ENCODE assay signal across 16 mouse cellular contexts in the genomic region with DNA sequence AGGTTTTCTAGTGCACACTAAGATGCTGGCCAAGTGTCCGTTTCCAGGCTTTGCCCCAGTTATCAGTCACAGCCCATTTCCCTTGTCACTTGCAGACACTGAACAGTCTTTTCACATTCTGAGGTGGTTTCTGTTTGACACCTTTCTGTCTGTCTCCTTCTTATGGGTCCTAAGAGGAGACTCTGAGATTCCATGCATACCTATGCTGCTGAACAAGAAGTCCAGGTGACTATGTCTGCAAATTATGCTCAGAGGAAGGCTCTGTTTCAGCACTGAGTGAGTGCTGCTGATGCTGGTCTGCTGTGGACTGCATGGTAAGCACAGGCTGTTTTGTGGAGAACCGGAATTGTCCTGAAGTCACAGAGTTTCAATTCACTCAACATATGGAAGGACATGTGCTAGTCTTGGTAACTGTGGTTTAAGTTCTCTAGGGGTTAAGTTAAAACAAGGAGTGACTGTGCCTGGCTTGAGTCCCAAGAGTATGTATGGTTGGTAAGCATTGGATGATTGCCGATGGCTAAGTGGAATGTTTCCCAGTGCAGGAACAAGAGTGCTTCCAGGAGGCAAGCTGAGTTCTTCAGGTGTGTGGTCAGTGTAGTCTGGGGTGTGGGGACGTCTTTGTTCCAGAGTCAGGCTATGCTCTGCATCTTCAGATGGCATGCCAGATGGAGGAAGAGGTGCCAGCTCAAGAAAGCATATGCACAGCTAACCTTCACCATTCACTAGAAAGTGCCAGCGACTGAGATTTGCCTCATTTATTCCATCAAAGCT. TPM values are rescaled to one million over a fixed set of nuclear protein-coding genes. Genes with fewer than 3 reads are reported as not detected.
DNase-seq lines count a peak whose midpoint lies in the region; ATAC-seq lines count a peak whose summit lies in the region.
"Had no signal": no experiment of that assay in that cellular context is flagged by ENCODE, and none has a peak within 500 bp of the region (broad histone marks: within the 10 kb centered on the region; RNA-seq: fewer than 3 reads in every experiment).

No protein-coding gene starts in this region.

- H3K9ac ChIP-seq in forebrain, embryonic 15.5 days (replicated peaks), result no peak overlapping the region
- H3K9ac ChIP-seq in kidney, embryonic 15.5 days, result no peak overlapping the region
- H3K9ac ChIP-seq: limb, embryonic 13.5 days; liver, embryonic 15.5 days had no signal

- no peak overlapping the region for H3K4me3 ChIP-seq in forebrain, embryonic 15.5 days
- H3K4me3 ChIP-seq in forebrain, embryonic 10.5 days, result no peak overlapping the region
- no peak overlapping the region for H3K4me3 ChIP-seq in kidney, embryonic 15.5 days (replicated peaks)
- H3K4me3 ChIP-seq: limb, embryonic 13.5 days; liver, embryonic 15.5 days had no signal

- H3K4me2 ChIP-seq in forebrain, embryonic 15.5 days (replicated peaks), result no peak overlapping the region
- H3K4me2 ChIP-seq in kidney, embryonic 15.5 days, result no peak overlapping the region
- H3K4me2 ChIP-seq: heart, embryonic 11.5 days; limb, embryonic 13.5 days; liver, embryonic 15.5 days had no signal

- DNase-seq in forebrain, embryonic 10.5 days (ENCODE audit: extremely low spot score, low spot score), result no peak
- peak; percentile 68 for DNase-seq in cerebellum, adult 9-11 months
- peak; percentile 32 to 65 for DNase-seq in lung, adult 18-20 months
- DNase-seq in lung, postnatal 36 days, result peak; percentile 59
- no peak for DNase-seq in layer of hippocampus, adult 9-11 months
- DNase-seq in ovary, postnatal 10 days (ENCODE audit: low spot score), result no peak
- DNase-seq: adrenal gland, postnatal 14 days; gastrocnemius, postnatal 25 days; kidney, adult 2 months; right cerebral cortex, postnatal 4 days had no signal

- H3K36me3 ChIP-seq in forebrain, embryonic 15.5 days, result no peaks in the 10 kb centered on the region
- H3K36me3 ChIP-seq in forebrain, embryonic 10.5 days (replicated peaks), result no peaks in the 10 kb centered on the region
- H3K36me3 ChIP-seq in kidney, embryonic 15.5 days, result no peaks in the 10 kb centered on the region
- H3K36me3 ChIP-seq: limb, embryonic 13.5 days; liver, embryonic 15.5 days had no signal

- no peaks in the 10 kb centered on the region for H3K27me3 ChIP-seq in forebrain, embryonic 15.5 days
- no peaks in the 10 kb centered on the region for H3K27me3 ChIP-seq in forebrain, embryonic 10.5 days (ENCODE audit: poor library complexity, severe bottlenecking)
- no peaks in the 10 kb centered on the region for H3K27me3 ChIP-seq in kidney, embryonic 15.5 days
- H3K27me3 ChIP-seq: limb, embryonic 13.5 days; liver, embryonic 15.5 days had no signal

- H3K9me3 ChIP-seq in forebrain, embryonic 15.5 days, result no peaks in the 10 kb centered on the region
- H3K9me3 ChIP-seq in forebrain, embryonic 10.5 days, result no peaks in the 10 kb centered on the region
- H3K9me3 ChIP-seq in kidney, embryonic 15.5 days (replicated peaks), result no peaks in the 10 kb centered on the region
- H3K9me3 ChIP-seq: limb, embryonic 13.5 days; liver, embryonic 15.5 days had no signal

- peaks cover 8% of the 10 kb centered on the region; the same call in 1 of the 2 replicates for H3K4me1 ChIP-seq in forebrain, embryonic 15.5 days
- H3K4me1 ChIP-seq in forebrain, embryonic 10.5 days, result peaks cover 22% of the 10 kb centered on the region
- H3K4me1 ChIP-seq in kidney, embryonic 15.5 days, result no peaks in the 10 kb centered on the region

- ATAC-seq in forebrain, embryonic 15.5 days (replicated peaks), result 0 out of 2 replicates have a peak, but pooled peaks have one; percentile 32
- no peak for ATAC-seq in kidney, embryonic 15.5 days (replicated peaks; ENCODE audit: low FRiP score)
- ATAC-seq: hindbrain, postnatal 0 days had no signal

- WGBS in forebrain, embryonic 15.5 days, result 73% methylated on average over 5 of the region's 5 CpGs
- WGBS in forebrain, embryonic 10.5 days, result 89% methylated on average over 5 of the region's 5 CpGs
- WGBS in kidney, embryonic 15.5 days, result 81% methylated on average over 5 of the region's 5 CpGs

- H3K27ac ChIP-seq in forebrain, embryonic 15.5 days (replicated peaks), result 0 out of 2 replicates have a peak overlapping the region, but pooled peaks have one; percentile 23
- H3K27ac ChIP-seq in forebrain, embryonic 10.5 days, result no peak overlapping the region
- no peak overlapping the region for H3K27ac ChIP-seq in kidney, embryonic 15.5 days
- H3K27ac ChIP-seq: hindbrain, postnatal 0 days; limb, embryonic 13.5 days; liver, embryonic 15.5 days had no signal

RNA-seq across cellular contexts. Expression of a gene that starts 35.6 kb away (rescaled TPM):
- 34.9 and 35.7 TPM in 2 replicates for polyA plus RNA-seq in forebrain, embryonic 15.5 days (2015; fragmentation: Nextera tagmentation; extraction: Ambion mirVana)
- polyA plus RNA-seq in forebrain, embryonic 10.5 days (2016; fragmentation: Nextera tagmentation; extraction: Ambion mirVana), result 23.4 and 24.4 TPM in 2 replicates
- polyA plus RNA-seq in kidney, embryonic 15.5 days (2015; fragmentation: Nextera tagmentation; extraction: Ambion mirVana), result 23.3 and 26.0 TPM in 2 replicates

RNA-seq across cellular contexts. Expression of a gene that starts 35.7 kb away (rescaled TPM):
- 36.5 and 36.6 TPM in 2 replicates for polyA plus RNA-seq in forebrain, embryonic 15.5 days (2015; fragmentation: Nextera tagmentation; extraction: Ambion mirVana)
- polyA plus RNA-seq in forebrain, embryonic 10.5 days (2016; fragmentation: Nextera tagmentation; extraction: Ambion mirVana), result 24.1 and 26.5 TPM in 2 replicates
- polyA plus RNA-seq in kidney, embryonic 15.5 days (2015; fragmentation: Nextera tagmentation; extraction: Ambion mirVana), result 35.8 and 38.8 TPM in 2 replicates

Comparison
In these comparisons a context has a peak if more than half of its experiments do, and no peak if none do; other contexts are left out.
1. DNase-seq: peak in cerebellum, adult 9-11 months (single experiment), lung, adult 18-20 months (2 of 2) and lung, postnatal 36 days (single experiment); none in forebrain, embryonic 10.5 days (single experiment), layer of hippocampus, adult 9-11 months (single experiment) and ovary, postnatal 10 days (single experiment).